In the genomic region with DNA sequence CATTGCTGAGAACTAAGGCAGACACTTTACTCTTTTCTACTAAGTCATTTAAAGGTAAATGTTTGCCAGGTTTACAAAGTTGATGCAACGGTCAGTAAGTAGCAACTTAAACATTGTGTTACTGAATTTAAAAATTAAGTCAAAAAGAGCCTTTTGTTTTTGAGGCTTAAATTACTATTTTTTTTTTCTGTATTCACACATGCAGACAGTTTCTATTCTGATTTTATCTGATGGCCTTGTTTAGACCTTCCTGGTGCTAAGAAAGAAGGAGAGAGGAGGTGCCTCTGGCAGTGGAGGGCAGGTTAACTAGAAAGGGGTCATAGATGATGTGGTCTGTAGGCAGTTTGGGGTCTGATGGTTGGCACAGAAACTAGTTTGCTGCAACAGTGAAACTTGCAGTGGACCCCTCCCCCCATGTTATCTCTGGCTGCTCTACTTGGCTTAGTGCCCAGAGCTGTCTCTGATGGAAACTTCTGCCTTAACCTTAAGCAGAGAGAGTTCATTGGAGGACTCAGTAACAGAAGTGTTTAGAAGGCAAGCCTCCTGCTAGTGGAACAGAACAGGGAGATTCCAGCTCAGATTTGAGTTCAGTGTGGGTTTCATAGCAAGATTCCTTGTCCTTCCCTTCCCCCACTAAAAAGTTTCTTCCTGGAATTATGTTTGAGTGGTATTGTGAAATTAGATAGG, we compare ENCODE assay signal across 8 mouse cellular contexts. TPM values are rescaled to one million over a fixed set of nuclear protein-coding genes. Genes with fewer than 3 reads are reported as not detected.
DNase-seq lines count a peak whose midpoint lies in the region; ATAC-seq and TF ChIP-seq lines count a peak whose summit lies in the region.

No protein-coding gene starts in this region.

- peak; percentile 27 for DNase-seq in layer of hippocampus, adult 11-12 months (ENCODE audit: low spot score)
- no peak for DNase-seq in layer of hippocampus, adult 8-10 months (ENCODE audit: low spot score in 2 of 2)
- peak; percentile 55 for DNase-seq in MN1 (ENCODE audit: low spot score)
- DNase-seq in induced T-regulatory cell, adult 2 months (ENCODE audit: low read depth) = peak; percentile 80
- peak; percentile 67 for DNase-seq in liver, postnatal 0 days
- peak; percentile 51 to 53 for DNase-seq in spleen, postnatal 36 days (ENCODE audit: low spot score in 2 of 2)
- no peak for DNase-seq in left cerebral cortex, adult 11 months (ENCODE audit: low spot score)

- H3K4me3 ChIP-seq in embryonic fibroblast, embryonic 13.5 days (ENCODE audit: insufficient read depth, low read length) = no peak overlapping the region
- H3K4me3 ChIP-seq in liver, postnatal 0 days (ENCODE audit: low read depth, low read length) = no peak overlapping the region

- TF ChIP-seq EP300 in liver, postnatal 0 days (IDR thresholded peaks at IDR 0.05; ENCODE audit: low read depth) = peak; percentile 44

- TF ChIP-seq CTCF in embryonic fibroblast, embryonic 13.5 days (IDR thresholded peaks at IDR 0.05; ENCODE audit: borderline replicate concordance, insufficient read depth, low read length) = no peak
- no peak for TF ChIP-seq CTCF in liver, postnatal 0 days (IDR thresholded peaks at IDR 0.05; ENCODE audit: low read depth)

- ATAC-seq in liver, postnatal 0 days = peak; percentile 65

- TF ChIP-seq POLR2A in embryonic fibroblast, embryonic 13.5 days (IDR thresholded peaks at IDR 0.05; ENCODE audit: low read depth, low read length) = no peak

- H3K27ac ChIP-seq in embryonic fibroblast, embryonic 13.5 days (ENCODE audit: insufficient read depth, low read length) = peak overlapping the region; percentile 19; the same call in 1 of the 2 replicates
- H3K27ac ChIP-seq in liver, postnatal 0 days (ENCODE audit: low read depth) = peak overlapping the region; percentile 0

- 45% methylated on average over 1 of the region's 1 CpGs for WGBS in liver, postnatal 0 days (ENCODE audit: insufficient replicate concordance)

- H3K4me2 ChIP-seq in liver, postnatal 0 days (ENCODE audit: low read depth, low read length) = peak overlapping the region; percentile 14

- H3K9me3 ChIP-seq in liver, postnatal 0 days (ENCODE audit: low read length) = no peaks in the 10 kb centered on the region

- peaks cover 25% of the 10 kb centered on the region for H3K4me1 ChIP-seq in embryonic fibroblast, embryonic 13.5 days (ENCODE audit: control insufficient read depth, insufficient read depth, low read length)
- H3K4me1 ChIP-seq in liver, postnatal 0 days (ENCODE audit: insufficient read depth) = peaks cover 39% of the 10 kb centered on the region

- no peak overlapping the region for H3K9ac ChIP-seq in liver, postnatal 0 days (replicated peaks)

- H3K36me3 ChIP-seq in liver, postnatal 0 days (replicated peaks; ENCODE audit: insufficient read depth, low read length) = no peaks in the 10 kb centered on the region

- no peaks in the 10 kb centered on the region for H3K27me3 ChIP-seq in liver, postnatal 0 days (ENCODE audit: insufficient read depth, low read length)

RNA-seq across cellular contexts. Expression of a gene that starts 23.0 kb away (rescaled TPM):
- total RNA-seq in layer of hippocampus, adult 8-10 months (2022) = 100 to 1,000 TPM; 100 to 122 (median 109) TPM
- 151 and 158 TPM in 2 replicates for polyA plus RNA-seq in embryonic fibroblast, embryonic 13.5 days (2011; ENCODE audit: insufficient read length, low read depth, missing spikeins)
- 24.7 and 26.2 TPM in 2 replicates for polyA plus RNA-seq in liver, postnatal 0 days (2015; fragmentation: Nextera tagmentation; extraction: Ambion mirVana)

RNA-seq across cellular contexts. Expression of a gene that starts 57.6 kb away (rescaled TPM):
- total RNA-seq in layer of hippocampus, adult 8-10 months (2022) = 10 to 100 TPM; 51.9 to 62.7 (median 57.1) TPM
- 7.6 and 9.9 TPM in 2 replicates for polyA plus RNA-seq in embryonic fibroblast, embryonic 13.5 days (2011; ENCODE audit: insufficient read length, low read depth, missing spikeins)
- polyA plus RNA-seq in liver, postnatal 0 days (2015; fragmentation: Nextera tagmentation; extraction: Ambion mirVana) = 2.0 and 2.2 TPM in 2 replicates

Comparison
In these comparisons a context has a peak if more than half of its experiments do, and no peak if none do; other contexts are left out.
1. DNase-seq: peak in layer of hippocampus, adult 11-12 months (single experiment), MN1 (single experiment), induced T-regulatory cell, adult 2 months (single experiment), liver, postnatal 0 days (single experiment) and spleen, postnatal 36 days (2 of 2); none in layer of hippocampus, adult 8-10 months (0 of 2) and left cerebral cortex, adult 11 months (single experiment).